Mouse (Mus musculus) neural tube, embryonic 11.5 days (tissue): ENCODE results near the gene Arhgef28. TPM values are rescaled to one million over a fixed set of nuclear protein-coding genes. Genes with fewer than 3 reads are reported as not detected.

ENCODE experiments used
- ATAC-seq: fragments of 200-750 bp; cut with Nextera tagmentation; 2 replicates; pipeline ENCODE4 v1.8.0; 2017; ENCODE audit warnings: moderate number of reproducible peaks, mild to moderate bottlenecking, moderate TSS enrichment, moderate library complexity; ENCODE audit not compliant: insufficient read depth, low FRiP score, low TSS enrichment
- DNase-seq: peaks from one replicate; pipeline ENCODE4 v3.0.0-alpha.2; 2015; ENCODE audit warnings: low spot score
- H3K27ac ChIP-seq: fragments of 300-500 bp; sonication (generic); 2 replicates; pipeline ENCODE4 v1.5.1; 2014; ENCODE audit warnings: low read depth, mild to moderate bottlenecking, low read length
- H3K27me3 ChIP-seq: fragments of 300-500 bp; sonication (generic); 2 replicates; pipeline ENCODE4 v1.6.1; 2014; ENCODE audit warnings: mild to moderate bottlenecking, low read length, mixed read lengths; ENCODE audit not compliant: control insufficient read depth, insufficient read depth
- H3K36me3 ChIP-seq: fragments of 300-500 bp; sonication (generic); 2 replicates; pipeline ENCODE4 v1.6.1; 2014; ENCODE audit warnings: mild to moderate bottlenecking, low read length, moderate library complexity, mixed read lengths; ENCODE audit not compliant: control insufficient read depth, insufficient read depth
- H3K4me1 ChIP-seq: fragments of 300-500 bp; sonication (generic); 2 replicates; pipeline ENCODE4 v1.6.1; 2014; ENCODE audit warnings: low read length, mixed read lengths; ENCODE audit not compliant: control insufficient read depth, insufficient read depth
- H3K4me2 ChIP-seq: fragments of 300-500 bp; sonication (generic); 2 replicates; pipeline ENCODE4 v1.6.1; 2014; ENCODE audit warnings: low read depth, mild to moderate bottlenecking, moderate library complexity
- H3K4me3 ChIP-seq: fragments of 300-500 bp; sonication (generic); 2 replicates; pipeline ENCODE4 v1.5.1; 2014; ENCODE audit warnings: low read depth, low read length
- H3K9ac ChIP-seq: fragments of 300-500 bp; sonication (generic); 2 replicates; pipeline ENCODE4 v1.6.1; 2014; ENCODE audit warnings: mild to moderate bottlenecking, low read length
- H3K9me3 ChIP-seq: fragments of 300-500 bp; sonication (generic); 2 replicates; pipeline ENCODE4 v1.6.1; 2016; ENCODE audit warnings: low read length; ENCODE audit not compliant: control insufficient read depth
- WGBS: fragments of 180-500 bp; shearing (Covaris S2); extraction: QIAGEN DNeasy Blood & Tissue Kit; methylation state at CpG from one replicate; pipeline ENCODE4 v1.1.7; 2014; 5-methylcytosine and 5-hydroxymethylcytosine counted together
- polyA plus RNA-seq: library from polyadenylated mRNA; unstranded; fragments of >200 nt; fragmentation: Nextera tagmentation; extraction: Ambion mirVana; gene quantifications from 2 replicates; pipeline ENCODE4 v1.2.1, GENCODE M21; 2014

The Arhgef28 gene
- polyA plus RNA-seq, 1 experiment from 2014 or later = 7.7 TPM

GRCm38 (mm10) chr13:97939433-97940160 lies 266.6 kb downstream of the Arhgef28 start:
- Histone ChIP-seq H3K4me1 (no peaks in the 10 kb centered on the region), H3K9ac (no peak overlapping the region), H3K27ac (no peak overlapping the region), H3K27me3 (no peaks in the 10 kb centered on the region), H3K4me2 (no peak overlapping the region), H3K4me3 (no peak overlapping the region), H3K36me3 (no peaks in the 10 kb centered on the region), H3K9me3 (no peaks in the 10 kb centered on the region)
- ATAC-seq (no peak), DNase-seq (no peak)
- WGBS = 67% methylated on average over 15 of the region's 15 CpGs

DNA sequence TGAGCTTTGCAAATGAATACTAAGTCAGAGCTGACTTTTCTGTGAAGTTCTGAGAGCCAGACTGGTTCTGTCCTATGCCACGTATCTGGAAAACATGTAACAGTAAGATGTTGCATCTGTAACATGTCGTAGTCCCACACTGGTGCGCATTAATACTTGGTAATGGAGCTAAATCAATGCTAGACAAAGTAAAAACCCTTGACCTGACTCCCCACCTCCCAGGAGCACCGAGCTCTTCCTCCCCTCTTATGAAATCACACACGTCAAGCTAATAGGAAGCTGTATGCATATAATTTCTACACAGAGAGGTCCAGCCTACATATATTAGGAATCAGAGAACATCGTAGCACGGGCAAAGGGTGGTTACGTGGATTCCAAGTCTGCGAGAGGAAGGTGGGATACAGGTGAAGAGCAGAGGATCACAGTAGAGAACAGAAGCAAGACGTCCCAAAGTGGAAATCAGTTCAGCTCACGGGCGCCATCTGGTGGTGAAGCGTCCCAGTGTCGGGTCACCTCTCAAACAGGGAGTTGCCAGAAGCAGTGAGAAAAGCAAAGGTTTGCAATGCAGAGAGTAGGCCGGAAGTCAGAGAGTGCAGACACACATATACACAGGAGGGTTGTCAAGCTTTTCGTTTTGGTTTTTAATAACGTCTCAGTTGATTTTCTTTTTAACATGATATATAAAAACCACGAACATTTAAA lies 267.5 kb downstream of the Arhgef28 start:
- WGBS = 34% methylated on average over 18 of the region's 18 CpGs
- no peaks in the 10 kb centered on the region for H3K9me3 ChIP-seq

DNA sequence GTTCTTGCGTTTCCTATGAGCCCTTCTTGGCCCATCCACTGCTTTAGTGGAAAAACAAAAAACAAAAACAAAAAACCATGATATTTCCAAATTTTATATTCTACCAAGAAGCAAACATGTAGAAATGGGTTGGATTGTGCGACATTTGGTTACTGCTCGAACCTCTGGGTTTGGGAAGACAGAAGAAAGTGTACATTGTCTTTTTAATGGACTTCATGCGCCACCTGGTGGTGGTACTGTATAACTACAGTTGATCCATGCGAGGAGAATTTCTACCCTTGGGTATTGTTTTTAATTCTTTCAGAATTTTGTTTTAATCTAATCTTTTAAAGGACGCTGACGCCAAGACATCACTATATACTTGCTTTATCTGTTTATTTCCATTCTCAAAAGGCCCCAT lies 268.3 kb downstream of the Arhgef28 start:
- H3K4me3 ChIP-seq = no peak overlapping the region
- H3K4me2 ChIP-seq = no peak overlapping the region
- no peak overlapping the region for H3K27ac ChIP-seq
- H3K9ac ChIP-seq = no peak overlapping the region
- WGBS = 24% methylated on average over 7 of the region's 7 CpGs
- H3K9me3 ChIP-seq = no peaks in the 10 kb centered on the region
- DNase-seq (peak; percentile 57), ATAC-seq (no peak)
- no peaks in the 10 kb centered on the region for H3K36me3 ChIP-seq
- H3K4me1 ChIP-seq = no peaks in the 10 kb centered on the region
- no peaks in the 10 kb centered on the region for H3K27me3 ChIP-seq

More for the DNA sequence above, 267.5 kb downstream of the Arhgef28 start:
- no peaks in the 10 kb centered on the region for H3K27me3 ChIP-seq
- H3K4me2 ChIP-seq = no peak overlapping the region
- no peaks in the 10 kb centered on the region for H3K4me1 ChIP-seq
- ATAC-seq (no peak), DNase-seq (peak; percentile 91)
- no peak overlapping the region for H3K27ac ChIP-seq
- no peaks in the 10 kb centered on the region for H3K36me3 ChIP-seq
- H3K9ac ChIP-seq = no peak overlapping the region
- no peak overlapping the region for H3K4me3 ChIP-seq

GRCm38 (mm10) chr13:97928135-97928497 lies 278.1 kb downstream of the Arhgef28 start:
- ATAC-seq = no peak; the same call in 1 of the 2 replicates
- peak; percentile 50 for DNase-seq
- Histone ChIP-seq H3K4me2 (peak overlapping the region; percentile 31), H3K27ac (no peak overlapping the region), H3K36me3 (no peaks in the 10 kb centered on the region), H3K4me1 (peaks cover 20% of the 10 kb centered on the region), H3K27me3 (no peaks in the 10 kb centered on the region), H3K9ac (no peak overlapping the region), H3K4me3 (no peak overlapping the region), H3K9me3 (no peaks in the 10 kb centered on the region)
- 4% methylated on average over 8 of the region's 8 CpGs for WGBS

DNA sequence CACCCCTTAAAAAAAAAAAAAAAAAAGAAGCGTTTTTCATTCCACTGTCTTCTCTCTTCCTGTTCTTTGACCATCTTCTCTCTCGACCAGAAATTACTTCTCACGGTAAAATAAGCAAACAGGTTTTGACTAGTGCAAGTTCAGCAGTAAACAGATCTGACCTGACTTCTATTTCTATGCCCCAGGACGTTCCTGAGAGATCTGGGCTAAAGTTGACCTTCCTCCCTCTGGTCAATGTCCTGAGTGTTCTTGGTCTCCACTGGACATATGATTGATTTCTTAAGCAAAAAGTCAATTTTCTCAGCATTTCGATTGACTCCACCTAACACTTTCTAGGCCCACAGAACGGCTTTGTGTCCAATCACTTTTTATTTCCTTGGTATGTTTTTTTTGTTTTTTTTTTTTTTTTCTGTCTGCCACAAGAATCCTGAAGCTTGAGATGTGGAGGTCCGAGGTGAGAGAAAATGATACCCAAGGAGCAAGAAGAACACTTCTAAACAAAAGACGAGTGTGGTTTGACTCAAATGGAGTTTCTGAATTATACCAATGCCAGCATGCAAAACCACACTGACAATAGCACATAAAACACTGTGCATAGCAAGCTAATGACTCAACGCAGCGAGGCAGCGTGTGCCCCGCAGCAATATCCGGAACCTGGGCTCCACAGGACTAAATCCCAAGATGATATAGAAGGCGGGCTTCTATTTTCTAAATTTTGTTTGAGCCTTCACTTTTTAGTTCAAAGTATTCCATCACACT lies 278.7 kb downstream of the Arhgef28 start:
- peaks cover 20% of the 10 kb centered on the region for H3K4me1 ChIP-seq
- H3K9me3 ChIP-seq = no peaks in the 10 kb centered on the region
- ATAC-seq (no peak; the same call in 1 of the 2 replicates), DNase-seq (peak; percentile 52)
- 25% methylated on average over 14 of the region's 14 CpGs for WGBS
- no peak overlapping the region for H3K27ac ChIP-seq
- no peak overlapping the region for H3K9ac ChIP-seq
- H3K4me2 ChIP-seq = peak overlapping the region; percentile 31
- H3K36me3 ChIP-seq = no peaks in the 10 kb centered on the region
- no peak overlapping the region for H3K4me3 ChIP-seq
- no peaks in the 10 kb centered on the region for H3K27me3 ChIP-seq

- H3K9me3 ChIP-seq = no peaks in the 10 kb centered on the region
- H3K4me2 ChIP-seq = no peak overlapping the region
- H3K27ac ChIP-seq = no peak overlapping the region
- no peak overlapping the region for H3K9ac ChIP-seq
- ATAC-seq = no peak
- no peaks in the 10 kb centered on the region for H3K36me3 ChIP-seq
- no peaks in the 10 kb centered on the region for H3K27me3 ChIP-seq
- H3K4me3 ChIP-seq = no peak overlapping the region
- no peak for DNase-seq
- peaks cover 20% of the 10 kb centered on the region for H3K4me1 ChIP-seq
- WGBS = 87% methylated on average over 10 of the region's 10 CpGs
Measured at GRCm38 (mm10) chr13:97926371-97926770, 279.9 kb downstream of the Arhgef28 start.

GRCm38 (mm10) chr13:97923009-97923408 lies 283.2 kb downstream of the Arhgef28 start:
- ATAC-seq = no peak
- 96% methylated on average over 5 of the region's 5 CpGs for WGBS
- Histone ChIP-seq H3K9ac (no peak overlapping the region), H3K4me1 (peaks cover 13% of the 10 kb centered on the region), H3K27ac (no peak overlapping the region), H3K36me3 (no peaks in the 10 kb centered on the region), H3K4me3 (no peak overlapping the region), H3K9me3 (no peaks in the 10 kb centered on the region), H3K4me2 (no peak overlapping the region), H3K27me3 (no peaks in the 10 kb centered on the region)
- DNase-seq = no peak

DNA sequence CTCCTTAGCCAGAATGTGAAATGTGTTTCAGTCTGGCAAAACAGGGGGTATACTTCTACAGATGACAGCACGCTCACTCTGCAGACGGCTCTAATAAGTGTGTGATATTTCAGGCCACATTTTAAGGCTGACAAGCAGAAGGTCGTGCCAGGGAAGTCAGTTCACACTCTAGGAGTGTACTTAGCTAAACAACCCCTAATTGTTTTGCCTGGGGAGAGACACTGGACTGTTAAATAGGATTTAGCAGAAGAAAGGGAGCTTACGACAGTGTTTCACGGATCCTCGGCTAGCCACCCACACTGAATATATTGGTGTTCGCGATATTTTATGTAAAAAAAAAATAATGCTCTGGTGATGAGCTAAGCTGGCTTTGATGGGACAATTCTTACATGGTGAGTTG lies 286.6 kb downstream of the Arhgef28 start:
- Histone ChIP-seq H3K36me3 (no peaks in the 10 kb centered on the region), H3K4me2 (no peak overlapping the region), H3K4me3 (no peak overlapping the region), H3K27me3 (no peaks in the 10 kb centered on the region), H3K9ac (no peak overlapping the region), H3K9me3 (no peaks in the 10 kb centered on the region), H3K4me1 (peaks cover 3% of the 10 kb centered on the region; the same call in 1 of the 2 replicates), H3K27ac (no peak overlapping the region)
- DNase-seq = no peak
- WGBS = 37% methylated on average over 8 of the region's 8 CpGs
- no peak for ATAC-seq
